Mouse (Mus musculus): ENCODE measurements at regions not wholly inside any gene's neighbourhood (a gene's known extent, or its start where the extent isn't known, plus 50 kb on each side); places are given as distances from the start of the nearest gene placed in this dataset.
A peak's percentile ranks its signal among the peaks of the same experiment; 100 is the strongest.

DNA sequence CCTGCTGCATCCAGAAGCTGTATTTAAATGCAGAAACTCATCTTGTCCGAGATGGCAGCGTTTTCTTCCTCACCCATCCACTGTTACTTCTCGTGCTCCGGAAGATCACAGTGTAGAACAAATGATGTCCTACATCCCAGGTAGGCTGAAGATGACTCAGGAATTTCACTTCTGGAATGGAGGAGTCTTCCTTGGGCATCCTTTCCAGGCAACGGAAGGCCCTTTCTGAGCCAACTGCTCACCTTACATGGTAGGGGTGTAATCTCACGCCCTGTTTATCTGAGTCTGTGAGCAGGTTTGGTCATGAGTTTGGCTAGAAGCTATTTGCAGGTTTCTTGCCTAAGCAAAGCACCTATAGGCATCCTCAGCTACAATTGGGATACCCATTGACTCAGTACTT lies 176.9 kb downstream of the Gm19410 start:
- Histone ChIP-seq H3K4me3 (ENCODE audit: low read depth, low read length) (no peak overlapping the region), H3K9ac (ENCODE audit: low read length) (no peak overlapping the region), H3K9me3 (ENCODE audit: control insufficient read depth, low read length) (no peaks in the 10 kb centered on the region), H3K36me3 (ENCODE audit: control insufficient read depth, insufficient read depth, low read length) (no peaks in the 10 kb centered on the region), H3K27me3 (ENCODE audit: control insufficient read depth, insufficient read depth, low read length) (no peaks in the 10 kb centered on the region), H3K4me2 (replicated peaks; ENCODE audit: low read depth) (no peak overlapping the region), H3K4me1 (replicated peaks; ENCODE audit: control insufficient read depth, insufficient read depth) (no peaks in the 10 kb centered on the region), H3K27ac (replicated peaks) (no peak overlapping the region)
- ATAC-seq (ENCODE audit: low FRiP score, low TSS enrichment) = no peak
- 85% methylated on average over 6 of the region's 6 CpGs for WGBS
- no peak for DNase-seq (ENCODE audit: low spot score)
- TF ChIP-seq CTCF (IDR thresholded peaks at IDR 0.05; ENCODE audit: low read depth) (no peak), EP300 (optimal IDR thresholded peaks at IDR 0.05) (no peak)

DNA sequence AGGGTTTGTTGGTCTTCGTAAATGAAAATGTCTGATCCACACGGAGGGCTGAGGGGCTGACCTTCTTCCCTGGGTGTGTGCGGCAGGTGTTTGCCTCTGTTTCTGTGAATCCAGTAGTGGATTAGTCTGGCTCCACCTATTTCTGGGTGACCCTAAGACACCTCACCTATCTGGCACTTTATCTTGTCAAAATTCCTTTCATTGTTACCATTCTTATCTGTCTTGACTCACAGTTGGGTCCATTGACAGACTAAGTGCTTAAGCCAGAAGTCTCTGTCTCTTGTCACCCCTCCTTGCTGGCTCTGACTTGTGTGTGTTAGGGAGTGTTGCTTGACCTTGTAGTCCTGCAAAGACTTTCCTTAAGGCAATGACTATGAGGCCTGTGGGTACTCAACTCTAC lies 178.1 kb downstream of the Gm19410 start:
- ATAC-seq (ENCODE audit: low FRiP score, low TSS enrichment) = 0 out of 2 replicates have a peak, but pooled peaks have one; percentile 15
- Histone ChIP-seq H3K36me3 (ENCODE audit: control insufficient read depth, insufficient read depth, low read length) (no peaks in the 10 kb centered on the region), H3K27ac (replicated peaks) (no peak overlapping the region), H3K27me3 (ENCODE audit: control insufficient read depth, insufficient read depth, low read length) (no peaks in the 10 kb centered on the region), H3K9ac (ENCODE audit: low read length) (no peak overlapping the region), H3K4me2 (replicated peaks; ENCODE audit: low read depth) (no peak overlapping the region), H3K9me3 (ENCODE audit: control insufficient read depth, low read length) (no peaks in the 10 kb centered on the region), H3K4me3 (ENCODE audit: low read depth, low read length) (no peak overlapping the region), H3K4me1 (replicated peaks; ENCODE audit: control insufficient read depth, insufficient read depth) (no peaks in the 10 kb centered on the region)
- 57% methylated on average over 3 of the region's 3 CpGs for WGBS
- TF ChIP-seq CTCF (IDR thresholded peaks at IDR 0.05; ENCODE audit: low read depth) = no peak
- no peak for TF ChIP-seq EP300 (optimal IDR thresholded peaks at IDR 0.05)
- no peak for DNase-seq (ENCODE audit: low spot score)

DNA sequence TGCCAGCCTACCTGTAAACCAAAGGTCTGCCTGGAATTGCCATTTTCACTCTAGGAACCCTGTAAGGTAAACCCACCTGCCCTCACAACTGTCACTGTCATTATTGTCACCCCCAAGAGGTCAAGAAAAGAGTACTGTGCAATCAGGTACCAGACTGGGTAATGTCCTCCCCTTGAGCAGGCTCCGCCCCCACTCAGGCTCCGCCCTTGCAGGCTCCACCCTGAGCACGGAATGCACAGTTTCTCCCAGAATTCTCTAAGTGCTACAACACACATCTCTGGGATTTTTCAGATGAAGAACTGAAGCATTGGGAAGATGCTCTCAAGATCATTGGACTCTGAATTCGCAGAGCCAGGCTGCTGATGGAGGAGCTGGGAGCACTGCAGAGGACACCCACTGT lies 178.9 kb downstream of the Gm19410 start:
- no peak overlapping the region for H3K9ac ChIP-seq (ENCODE audit: low read length)
- no peak overlapping the region for H3K4me2 ChIP-seq (replicated peaks; ENCODE audit: low read depth)
- H3K4me3 ChIP-seq (ENCODE audit: low read depth, low read length) = no peak overlapping the region
- H3K27me3 ChIP-seq (ENCODE audit: control insufficient read depth, insufficient read depth, low read length) = no peaks in the 10 kb centered on the region
- WGBS = 69% methylated on average over 4 of the region's 4 CpGs
- no peak overlapping the region for H3K27ac ChIP-seq (replicated peaks)
- TF ChIP-seq EP300 (optimal IDR thresholded peaks at IDR 0.05) (no peak), CTCF (IDR thresholded peaks at IDR 0.05; ENCODE audit: low read depth) (no peak)
- H3K9me3 ChIP-seq (ENCODE audit: control insufficient read depth, low read length) = no peaks in the 10 kb centered on the region
- no peaks in the 10 kb centered on the region for H3K36me3 ChIP-seq (ENCODE audit: control insufficient read depth, insufficient read depth, low read length)
- no peak for DNase-seq (ENCODE audit: low spot score)
- no peaks in the 10 kb centered on the region for H3K4me1 ChIP-seq (replicated peaks; ENCODE audit: control insufficient read depth, insufficient read depth)
- no peak for ATAC-seq (ENCODE audit: low FRiP score, low TSS enrichment)

DNA sequence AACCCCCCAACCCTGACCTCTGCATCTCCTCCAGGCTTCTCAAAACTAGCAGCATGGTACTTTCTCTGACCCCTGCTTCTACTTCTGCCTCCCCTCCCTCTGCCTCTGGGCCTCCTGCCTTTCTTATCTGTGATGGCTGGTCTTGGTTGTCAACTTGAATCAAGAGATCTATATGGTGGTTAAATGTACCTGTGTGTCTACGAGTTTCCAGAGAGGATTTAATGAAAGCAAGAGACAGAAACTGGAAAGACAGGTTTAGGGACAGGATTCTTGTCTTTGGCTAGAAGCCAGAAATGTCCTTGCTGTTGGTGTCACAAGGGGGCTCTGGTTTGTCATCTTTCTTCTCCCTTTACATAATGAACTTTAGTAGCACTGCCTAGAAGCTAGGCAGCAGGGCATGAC lies 180.9 kb downstream of the Gm19410 start:
- Histone ChIP-seq H3K4me2 (replicated peaks; ENCODE audit: low read depth) (no peak overlapping the region), H3K27ac (replicated peaks) (no peak overlapping the region), H3K9ac (ENCODE audit: low read length) (no peak overlapping the region), H3K4me1 (replicated peaks; ENCODE audit: control insufficient read depth, insufficient read depth) (no peaks in the 10 kb centered on the region), H3K36me3 (ENCODE audit: control insufficient read depth, insufficient read depth, low read length) (no peaks in the 10 kb centered on the region), H3K9me3 (ENCODE audit: control insufficient read depth, low read length) (no peaks in the 10 kb centered on the region), H3K4me3 (ENCODE audit: low read depth, low read length) (no peak overlapping the region), H3K27me3 (ENCODE audit: control insufficient read depth, insufficient read depth, low read length) (no peaks in the 10 kb centered on the region)
- no peak for DNase-seq (ENCODE audit: low spot score)
- 39% methylated on average over 1 of the region's 1 CpGs for WGBS
- no peak for ATAC-seq (ENCODE audit: low FRiP score, low TSS enrichment)
- TF ChIP-seq EP300 (optimal IDR thresholded peaks at IDR 0.05) = no peak
- peak; percentile 36 for TF ChIP-seq CTCF (IDR thresholded peaks at IDR 0.05; ENCODE audit: low read depth)

DNA sequence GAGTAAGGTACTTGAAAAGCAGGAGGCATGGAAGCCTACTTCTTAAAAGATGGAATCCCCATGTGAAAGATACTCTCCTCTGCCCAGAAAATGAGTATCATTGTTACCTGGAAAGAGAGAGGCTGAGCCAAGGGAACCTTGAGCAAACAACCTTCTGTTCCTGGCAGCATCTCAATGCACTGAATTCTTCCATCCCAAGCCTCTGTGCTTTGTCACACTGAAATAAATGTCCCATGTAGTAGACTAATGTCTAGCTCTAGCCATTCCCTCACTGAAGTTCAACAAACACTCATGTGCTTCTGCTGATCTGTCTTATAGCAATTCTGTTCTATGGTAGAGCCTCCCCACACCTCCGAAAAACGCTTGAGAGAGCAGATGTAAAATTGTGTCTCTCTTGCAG lies 182.6 kb downstream of the Gm19410 start:
- Histone ChIP-seq H3K4me1 (replicated peaks; ENCODE audit: control insufficient read depth, insufficient read depth) (no peaks in the 10 kb centered on the region), H3K4me2 (replicated peaks; ENCODE audit: low read depth) (no peak overlapping the region), H3K27me3 (ENCODE audit: control insufficient read depth, insufficient read depth, low read length) (no peaks in the 10 kb centered on the region), H3K4me3 (ENCODE audit: low read depth, low read length) (no peak overlapping the region), H3K9me3 (ENCODE audit: control insufficient read depth, low read length) (no peaks in the 10 kb centered on the region), H3K9ac (ENCODE audit: low read length) (no peak overlapping the region), H3K27ac (replicated peaks) (no peak overlapping the region), H3K36me3 (ENCODE audit: control insufficient read depth, insufficient read depth, low read length) (no peaks in the 10 kb centered on the region)
- TF ChIP-seq CTCF (IDR thresholded peaks at IDR 0.05; ENCODE audit: low read depth) (no peak), EP300 (optimal IDR thresholded peaks at IDR 0.05) (no peak)
- whole genome bisulfite sequencing = 67% methylated on average over 2 of the region's 2 CpGs
- DNase-seq (ENCODE audit: low spot score) (no peak), ATAC-seq (ENCODE audit: low FRiP score, low TSS enrichment) (no peak)

DNA sequence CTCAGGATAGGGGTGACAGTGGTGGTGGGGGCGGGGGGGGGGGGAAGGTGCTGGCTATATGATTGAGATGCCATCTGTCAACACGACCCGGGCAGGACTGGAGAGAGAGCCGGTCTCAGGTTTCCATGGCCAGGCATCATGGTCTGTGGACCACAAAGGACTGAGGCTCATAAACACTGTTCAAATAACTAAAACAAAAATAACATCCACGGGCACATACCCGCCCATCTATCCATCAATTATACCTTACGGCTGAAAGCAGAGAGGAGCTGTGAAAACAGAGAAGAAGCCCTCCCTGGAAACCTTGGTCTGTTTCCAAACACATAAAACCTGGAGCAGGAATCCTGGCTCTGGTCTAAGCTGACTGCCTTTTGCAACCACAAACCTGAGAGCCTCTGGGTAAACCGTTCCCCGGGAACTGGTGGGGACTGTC lies 183.2 kb downstream of the Gm19410 start:
- no peak overlapping the region for H3K27ac ChIP-seq (replicated peaks)
- 23% methylated on average over 8 of the region's 9 CpGs for WGBS
- no peak for DNase-seq (ENCODE audit: low spot score)

More for the DNA sequence above, 183.2 kb downstream of the Gm19410 start:
- no peaks in the 10 kb centered on the region for H3K4me1 ChIP-seq (replicated peaks; ENCODE audit: control insufficient read depth, insufficient read depth)
- no peak overlapping the region for H3K9ac ChIP-seq (ENCODE audit: low read length)
- TF ChIP-seq CTCF (IDR thresholded peaks at IDR 0.05; ENCODE audit: low read depth) (no peak), EP300 (optimal IDR thresholded peaks at IDR 0.05) (no peak)
- ATAC-seq (ENCODE audit: low FRiP score, low TSS enrichment) = no peak; the same call in 1 of the 2 replicates
- H3K36me3 ChIP-seq (ENCODE audit: control insufficient read depth, insufficient read depth, low read length) = no peaks in the 10 kb centered on the region
- H3K4me2 ChIP-seq (replicated peaks; ENCODE audit: low read depth) = no peak overlapping the region
- H3K27me3 ChIP-seq (ENCODE audit: control insufficient read depth, insufficient read depth, low read length) = no peaks in the 10 kb centered on the region
- H3K9me3 ChIP-seq (ENCODE audit: control insufficient read depth, low read length) = no peaks in the 10 kb centered on the region
- H3K4me3 ChIP-seq (ENCODE audit: low read depth, low read length) = no peak overlapping the region

Measured in stomach, postnatal 0 days (tissue).